Mouse (Mus musculus): ENCODE results near the gene Palld. TPM values are rescaled to one million over a fixed set of nuclear protein-coding genes. Genes with fewer than 3 reads are reported as not detected.

Gene Palld
- polyA plus RNA-seq, 1 experiment from 2014 or later: 84.1 TPM

GRCm38 (mm10) chr8:61464393-61464792, 438.1 kb downstream of the Palld start:
- Histone ChIP-seq H3K4me3 (ENCODE audit: low read length) (no peak overlapping the region), H3K9ac (ENCODE audit: low read length) (no peak overlapping the region), H3K27me3 (ENCODE audit: control insufficient read depth, insufficient read depth, low read depth, low read length) (no peaks in the 10 kb centered on the region), H3K9me3 (ENCODE audit: control insufficient read depth, low read length) (no peaks in the 10 kb centered on the region), H3K4me2 (ENCODE audit: low read depth, low read length) (no peak overlapping the region), H3K36me3 (ENCODE audit: control insufficient read depth, insufficient read depth, low read length) (no peaks in the 10 kb centered on the region), H3K27ac (ENCODE audit: low read length) (no peak overlapping the region), H3K4me1 (replicated peaks; ENCODE audit: control insufficient read depth, insufficient read depth, low read length) (no peaks in the 10 kb centered on the region)
- ATAC-seq (ENCODE audit: low read depth): no peak
- WGBS: 76% methylated on average over 2 of the region's 2 CpGs

GRCm38 (mm10) chr8:61462221-61462620, 440.3 kb downstream of the Palld start:
- no peaks in the 10 kb centered on the region for H3K9me3 ChIP-seq (ENCODE audit: control insufficient read depth, low read length)
- no peaks in the 10 kb centered on the region for H3K36me3 ChIP-seq (ENCODE audit: control insufficient read depth, insufficient read depth, low read length)
- no peak overlapping the region for H3K4me3 ChIP-seq (ENCODE audit: low read length)
- no peaks in the 10 kb centered on the region for H3K27me3 ChIP-seq (ENCODE audit: control insufficient read depth, insufficient read depth, low read depth, low read length)
- no peaks in the 10 kb centered on the region for H3K4me1 ChIP-seq (replicated peaks; ENCODE audit: control insufficient read depth, insufficient read depth, low read length)
- ATAC-seq (ENCODE audit: low read depth): no peak
- H3K9ac ChIP-seq (ENCODE audit: low read length): no peak overlapping the region
- WGBS: 73% methylated on average over 5 of the region's 5 CpGs
- H3K4me2 ChIP-seq (ENCODE audit: low read depth, low read length): no peak overlapping the region
- no peak overlapping the region for H3K27ac ChIP-seq (ENCODE audit: low read length)

Other genes starting within 250 kb of the Palld start
- gene Ddx60, start 25.4 kb upstream of the Palld start, polyA plus RNA-seq (2015; fragmentation: Nextera tagmentation; extraction: Ambion mirVana): 0.53 and 0.55 TPM in 2 replicates
- gene Anxa10, start 220.5 kb upstream of the Palld start, polyA plus RNA-seq (2015; fragmentation: Nextera tagmentation; extraction: Ambion mirVana): not detected in 2 replicates